Mouse (Mus musculus) embryo, embryonic 11.5 days (tissue): ENCODE measurements around the gene Dkk2.

Experiments used
- DNase-seq: peaks from one replicate; pipeline ENCODE4 v3.0.0-alpha.2; 2012; ENCODE audit warnings: low read depth, low spot score

The Dkk2 gene

DNA sequence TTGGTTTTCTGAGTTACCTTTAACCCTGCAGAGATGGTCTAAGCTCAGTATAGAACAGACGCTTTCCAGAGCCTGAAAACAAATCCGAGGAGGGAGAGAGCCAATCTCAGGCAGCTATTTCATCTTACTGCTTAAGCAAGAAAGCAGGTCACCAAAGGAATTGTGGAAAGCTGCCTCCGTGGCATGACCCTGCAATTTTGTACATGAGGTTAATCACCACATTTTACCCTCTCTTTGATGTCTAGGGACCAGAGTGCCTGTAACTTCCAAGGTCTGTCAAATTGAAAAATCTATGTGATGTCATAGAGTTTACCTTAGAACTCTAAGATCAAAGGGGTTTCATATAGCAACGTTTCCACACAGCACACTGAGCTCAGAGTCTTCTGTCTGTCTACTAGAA is 37.5 kb downstream of the Dkk2 start:
- DNase-seq: no peak

DNA sequence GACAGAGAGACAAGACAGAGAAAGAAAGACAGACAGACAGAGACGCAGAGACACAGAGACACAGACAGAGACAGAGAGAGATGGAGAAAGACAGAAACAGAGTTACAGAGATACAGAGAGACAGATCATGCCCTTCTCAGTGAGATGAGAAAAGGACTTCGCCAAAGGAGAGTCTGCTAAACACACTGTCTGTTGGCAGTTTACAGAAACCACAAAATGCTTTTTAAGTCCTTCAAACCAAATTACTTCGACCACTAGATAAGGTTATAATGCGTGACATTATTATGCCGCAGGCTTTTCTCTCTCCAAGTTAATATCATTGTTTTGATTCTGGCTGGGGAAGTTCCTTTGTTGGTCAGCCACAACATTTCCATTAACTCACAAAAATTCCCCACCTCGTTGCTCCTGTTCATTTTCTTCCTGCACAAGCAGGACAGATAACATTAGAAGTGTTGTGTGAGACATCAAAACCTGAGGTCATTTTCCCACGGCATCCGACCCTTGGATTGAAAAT is 40.2 kb downstream of the Dkk2 start:
- no peak for DNase-seq

GRCm38 (mm10) chr3:132129730-132130274 is 44.7 kb downstream of the Dkk2 start:
- no peak for DNase-seq

- DNase-seq: no peak
Observed at GRCm38 (mm10) chr3:132130781-132131180, 45.7 kb downstream of the Dkk2 start.

DNA sequence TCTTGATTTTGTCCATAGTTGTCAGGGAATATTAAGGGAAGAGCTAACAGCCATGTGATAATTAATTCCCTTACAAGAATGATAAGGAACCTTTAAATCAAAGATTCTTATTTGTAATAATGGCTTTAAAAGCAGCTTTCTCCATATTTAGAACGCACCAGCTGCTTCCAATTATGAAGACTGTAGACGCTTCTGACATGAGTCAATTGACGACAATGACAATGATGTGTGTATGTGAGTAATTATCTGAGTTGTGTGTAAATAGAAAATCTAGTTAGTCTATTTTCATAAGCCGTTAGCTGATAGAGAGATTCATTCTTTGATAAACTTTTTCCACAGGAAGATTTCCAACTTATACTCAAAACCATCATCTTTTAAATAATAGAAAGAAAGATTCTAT is 46.8 kb downstream of the Dkk2 start:
- DNase-seq: no peak

- DNase-seq: no peak
Observed at GRCm38 (mm10) chr3:132134502-132134901, 49.4 kb downstream of the Dkk2 start.

DNA sequence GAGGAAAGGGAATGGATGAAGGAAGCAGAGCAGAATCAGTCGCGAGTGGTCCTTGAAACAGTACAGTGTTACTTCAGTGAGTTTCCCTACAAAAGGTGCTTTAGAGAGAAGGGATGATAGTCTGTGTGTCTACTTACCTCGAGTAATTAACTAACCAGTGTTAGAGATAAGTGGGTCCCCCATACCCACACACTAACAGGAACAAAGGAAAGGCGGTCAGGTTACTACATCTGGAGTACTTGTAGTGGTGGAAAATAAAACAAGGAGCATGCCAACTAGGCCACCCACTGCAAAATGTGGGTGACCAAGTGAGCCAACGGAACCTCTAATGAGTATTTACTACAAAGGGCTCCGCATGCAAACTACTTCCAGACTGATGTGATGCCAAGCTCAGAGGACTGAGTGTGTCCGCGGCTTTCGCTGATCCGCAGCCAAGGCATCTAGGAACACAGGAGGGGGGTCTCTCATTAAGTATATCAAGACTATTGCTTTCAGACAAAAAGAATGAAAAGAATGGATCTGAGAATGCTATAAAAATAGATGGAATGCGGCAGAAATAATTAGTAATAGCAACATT is 52.8 kb downstream of the Dkk2 start:
- DNase-seq: no peak

DNA sequence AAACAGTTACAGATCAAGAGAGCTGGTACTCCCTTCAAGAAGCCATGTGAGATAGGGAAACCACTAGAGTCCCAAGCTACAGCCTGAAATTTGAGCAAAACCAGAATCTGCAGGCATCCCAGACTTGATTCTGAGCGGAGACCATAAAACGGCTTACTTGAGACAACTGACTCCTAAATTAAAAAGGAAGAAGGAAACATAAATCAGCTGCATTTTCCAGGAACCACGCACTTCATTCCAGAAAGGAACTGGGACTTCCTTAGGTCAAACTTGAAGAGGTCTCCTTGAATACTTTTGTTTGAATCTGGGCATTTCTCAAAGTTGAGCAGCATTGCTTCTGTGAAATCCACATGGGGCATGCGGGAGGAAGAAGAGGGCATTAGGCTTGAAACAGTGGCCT is 55.9 kb downstream of the Dkk2 start:
- no peak for DNase-seq

- no peak for DNase-seq
Observed at GRCm38 (mm10) chr3:132149446-132150025, 64.4 kb downstream of the Dkk2 start.

DNA sequence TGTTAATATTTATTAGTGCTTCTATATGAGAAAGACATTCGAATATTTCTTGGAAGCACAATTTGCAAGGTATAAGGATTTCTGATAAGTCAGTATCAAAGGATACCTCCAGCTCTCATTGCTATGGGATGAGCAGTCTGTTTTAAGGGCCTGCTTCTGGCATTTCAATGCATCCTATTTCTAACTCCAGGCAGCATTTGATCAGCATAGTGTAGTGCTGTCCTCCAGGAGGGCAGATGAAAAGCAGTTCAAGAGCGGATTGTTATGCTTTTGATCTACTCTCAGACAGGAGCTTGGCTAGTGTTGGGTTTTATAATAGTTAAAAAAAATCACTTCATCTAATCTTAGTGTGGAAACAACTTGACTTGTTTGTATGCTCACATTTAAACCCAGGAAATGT is 73.7 kb downstream of the Dkk2 start:
- DNase-seq: no peak

- DNase-seq: no peak
Observed at GRCm38 (mm10) chr3:132168911-132169310, 83.8 kb downstream of the Dkk2 start.

DNA sequence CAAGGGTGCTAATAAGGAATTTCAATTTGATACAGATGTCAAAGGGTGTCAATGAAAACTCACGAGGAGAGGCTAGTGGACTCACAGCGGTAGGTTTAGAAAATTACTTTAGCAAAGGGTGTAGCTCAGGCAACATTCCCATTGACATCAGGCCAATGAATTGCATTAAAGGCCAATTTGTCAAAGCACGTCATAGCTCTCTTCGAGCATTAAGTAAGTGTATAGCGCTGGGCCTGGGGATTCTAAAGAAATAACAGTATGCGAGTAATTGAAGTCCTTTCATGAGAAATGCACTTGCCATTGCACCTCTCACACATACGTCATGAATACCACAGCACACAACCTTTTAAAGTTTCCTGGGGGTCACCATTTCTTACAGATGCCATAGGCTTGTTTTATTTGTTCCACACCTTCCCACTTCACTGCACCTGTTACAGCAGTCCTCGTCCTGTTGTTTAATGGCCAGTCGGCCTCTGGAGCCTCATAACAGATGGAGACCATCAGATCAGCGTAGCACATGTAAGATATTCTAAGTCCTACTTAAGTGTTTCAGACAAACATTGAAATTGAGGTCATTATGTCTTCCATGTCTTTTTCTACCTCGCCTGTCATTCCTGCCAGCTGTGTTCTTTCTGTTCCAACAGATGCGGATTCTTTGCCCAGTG is 101.9 kb downstream of the Dkk2 start:
- no peak for DNase-seq

- DNase-seq: no peak
Observed at GRCm38 (mm10) chr3:132201950-132202349, 116.9 kb downstream of the Dkk2 start.

DNA sequence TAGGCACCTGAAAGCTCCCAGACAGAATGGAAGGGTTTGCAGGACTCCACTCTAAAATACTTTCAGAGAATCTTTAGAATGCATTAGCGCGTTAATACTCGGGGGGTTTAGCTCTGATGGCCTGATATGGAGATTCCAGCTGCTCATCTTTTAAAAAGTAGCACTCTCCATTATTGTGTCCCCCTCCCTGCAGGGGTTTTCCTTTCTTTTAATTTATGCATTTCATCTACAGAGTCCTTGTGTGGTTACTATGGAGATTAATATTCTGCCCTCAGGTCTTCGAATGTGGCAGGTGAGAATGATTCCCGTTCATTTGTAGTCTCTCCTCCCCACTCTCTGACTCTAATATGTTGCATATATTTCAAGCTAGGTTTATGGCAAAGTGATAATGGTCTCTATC is 117.6 kb downstream of the Dkk2 start:
- DNase-seq: no peak

DNA sequence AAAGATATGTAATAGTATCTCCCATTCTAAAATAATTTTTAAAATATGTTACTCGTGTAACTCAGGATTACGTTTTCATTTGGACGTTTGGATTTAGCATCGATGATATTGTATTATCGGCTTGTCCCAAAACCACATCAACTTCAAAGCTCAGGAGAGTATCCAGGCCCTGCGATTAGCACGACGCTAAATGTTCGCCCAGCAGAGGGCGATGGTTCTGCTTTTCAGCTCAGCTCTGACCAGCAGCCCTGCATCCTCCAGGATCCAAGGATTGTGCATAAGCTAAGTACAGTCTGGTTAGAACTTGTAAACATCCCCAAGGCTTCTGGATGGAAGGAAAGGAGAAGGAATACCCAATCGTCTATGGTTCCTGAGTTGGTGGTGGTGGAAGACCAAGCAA is 122.4 kb downstream of the Dkk2 start:
- peak; percentile 57 for DNase-seq

GRCm38 (mm10) chr3:132211260-132211659 is 126.2 kb downstream of the Dkk2 start:
- no peak for DNase-seq

GRCm38 (mm10) chr3:132219977-132220487 is 134.9 kb downstream of the Dkk2 start:
- no peak for DNase-seq

GRCm38 (mm10) chr3:132227622-132228021 is 142.5 kb downstream of the Dkk2 start:
- no peak for DNase-seq
